Mouse (Mus musculus) erythroblast, embryonic 14.5 days (primary cell): ENCODE data around the gene Vnn1. TPM values are rescaled to one million over a fixed set of nuclear protein-coding genes. Genes with fewer than 3 reads are reported as not detected.

ENCODE experiments used
- H3K27me3 ChIP-seq: 2 replicates; pipeline ENCODE4 v1.6.1; 2012; ENCODE audit warnings: inconsistent platforms; ENCODE audit not compliant: control insufficient read depth
- H3K36me3 ChIP-seq: 2 replicates; pipeline ENCODE4 v1.6.1; 2012; ENCODE audit warnings: mild to moderate bottlenecking, inconsistent platforms; ENCODE audit not compliant: control insufficient read depth
- H3K4me1 ChIP-seq: 2 replicates; pipeline ENCODE4 v1.6.1; 2012; ENCODE audit warnings: inconsistent platforms; ENCODE audit not compliant: control insufficient read depth
- H3K4me3 ChIP-seq: replicated peaks from 2 replicates; pipeline ENCODE3; 2012; ENCODE audit warnings: moderate library complexity, mild to moderate bottlenecking, inconsistent platforms
- H3K9me3 ChIP-seq: 2 replicates; pipeline ENCODE4 v1.6.1; 2012; ENCODE audit warnings: low read length, inconsistent platforms, mixed read lengths; ENCODE audit not compliant: control insufficient read depth
- GATA1 ChIP-seq: IDR thresholded peaks from 2 replicates; pipeline ENCODE4 v1.6.1; 2012; ENCODE audit warnings: low read length, inconsistent platforms, mixed read lengths
- TAL1 ChIP-seq: IDR thresholded peaks from 3 replicates; pipeline ENCODE4 v1.6.1; 2012; ENCODE audit warnings: low read length, inconsistent platforms, mixed read lengths
- polyA plus RNA-seq: library from polyadenylated mRNA; stranded (reverse); fragments of >175 nt; gene quantifications from 2 replicates; pipeline ENCODE4 v1.2.3, GENCODE M21; 2012

Gene Vnn1
- polyA plus RNA-seq, result not detected in 2 replicates

DNA sequence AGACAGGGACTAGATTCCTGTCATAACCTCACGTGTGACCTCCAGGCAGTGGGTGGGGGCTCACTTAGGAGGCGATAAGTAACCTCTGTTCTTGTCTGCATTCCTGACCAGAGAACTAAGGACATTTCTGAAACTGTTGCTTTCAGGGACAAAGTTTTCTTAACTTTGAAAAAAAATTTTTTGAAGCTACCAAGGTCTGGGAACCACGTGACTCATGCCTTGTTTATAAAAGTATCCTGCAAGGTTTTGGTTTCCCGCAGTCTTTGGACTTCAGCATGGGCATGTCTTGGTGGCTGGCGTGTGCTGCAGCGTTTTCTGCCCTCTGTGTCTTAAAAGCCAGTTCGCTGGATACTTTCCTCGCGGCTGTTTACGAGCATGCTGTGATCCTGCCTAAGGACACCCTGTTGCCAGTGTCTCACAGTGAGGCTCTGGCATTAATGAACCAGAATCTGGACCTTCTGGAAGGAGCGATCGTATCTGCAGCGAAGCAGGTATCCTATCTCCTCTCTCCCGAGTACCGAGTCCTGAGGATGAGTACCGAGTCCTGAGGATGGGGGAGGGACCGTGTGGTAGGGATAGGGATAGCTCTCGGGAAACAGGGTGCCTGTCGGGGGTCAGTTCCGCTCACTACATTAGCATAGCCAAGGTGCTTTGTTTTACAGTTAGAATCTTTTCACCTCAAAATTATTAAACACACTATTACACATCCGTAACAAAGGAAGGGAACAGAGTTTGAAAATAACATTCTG lies at the start of gene Vnn1:
Gene Vnn1 (plus strand): TSS at position 88 of the 749 bp plus-strand sequence.
- Histone ChIP-seq H3K9me3 (no peaks in the 10 kb centered on the region), H3K36me3 (no peaks in the 10 kb centered on the region), H3K27me3 (no peaks in the 10 kb centered on the region), H3K4me1 (no peaks in the 10 kb centered on the region), H3K4me3 (no peak within 1 kb of the TSS)
- TF ChIP-seq GATA1, result no peak
- no peak for TF ChIP-seq TAL1

DNA sequence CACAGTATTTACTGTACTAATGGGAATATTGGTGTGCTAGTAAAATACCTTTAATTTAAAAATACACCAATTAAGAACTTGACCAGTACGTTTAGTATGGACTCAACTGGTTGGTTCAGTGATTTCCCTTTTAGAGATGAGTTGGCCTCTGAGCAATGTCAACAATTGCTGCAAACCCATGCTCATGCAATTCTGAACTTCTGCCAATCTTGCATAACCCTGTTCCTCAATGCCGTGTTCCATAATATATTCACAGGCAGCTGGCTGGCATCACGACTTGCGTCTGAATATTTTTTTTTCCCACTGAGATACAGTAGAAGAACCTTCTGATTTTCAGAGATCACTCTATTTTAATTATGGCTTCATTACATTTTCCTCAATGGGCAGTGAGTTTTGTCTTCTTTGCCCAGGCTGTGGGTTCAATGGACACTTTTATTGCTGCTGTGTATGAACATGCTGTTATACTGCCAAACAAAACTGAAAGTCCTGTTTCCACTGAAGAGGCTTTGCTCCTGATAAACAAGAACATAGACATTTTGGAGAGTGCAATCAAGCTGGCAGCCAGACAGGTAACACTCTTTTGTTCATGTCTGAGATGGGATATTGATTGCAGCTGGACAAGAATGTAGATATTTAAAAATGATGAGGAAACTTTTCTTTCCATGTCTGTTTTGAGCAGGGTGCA lies 43.1 kb upstream of the Vnn1 start, which contains the start of gene Vnn3:
Gene Vnn3 (plus strand): TSS at position 235 of the 685 bp plus-strand sequence.
- TF ChIP-seq GATA1 (no peak), TAL1 (no peak)
- H3K4me1 ChIP-seq, result no peaks in the 10 kb centered on the region
- H3K27me3 ChIP-seq, result no peaks in the 10 kb centered on the region
- no peak within 1 kb of the TSS for H3K4me3 ChIP-seq
- H3K36me3 ChIP-seq, result no peaks in the 10 kb centered on the region
- H3K9me3 ChIP-seq, result no peaks in the 10 kb centered on the region

DNA sequence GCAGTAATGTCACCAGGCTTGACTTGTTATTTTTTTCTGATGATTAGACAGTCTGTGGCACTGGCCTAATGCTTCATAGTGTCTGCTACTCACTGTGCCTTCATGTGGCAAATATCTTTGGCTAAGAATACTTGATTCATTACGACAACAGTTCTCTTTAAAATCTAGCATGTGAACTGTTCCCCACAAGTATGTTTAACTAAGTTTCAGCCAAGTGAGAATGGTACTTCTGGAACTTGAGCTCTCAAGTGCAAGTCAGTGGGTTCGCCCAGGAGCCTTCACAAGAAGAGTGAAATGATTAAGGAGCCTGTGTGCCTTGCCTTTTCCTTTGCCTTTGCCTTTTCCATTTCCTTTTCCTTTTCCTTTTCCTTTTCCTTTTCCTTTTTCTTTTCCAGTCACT lies 42.4 kb upstream of the Vnn1 start:
- no peak for TF ChIP-seq TAL1
- no peak for TF ChIP-seq GATA1
- Histone ChIP-seq H3K27me3 (no peaks in the 10 kb centered on the region), H3K4me3 (no peak overlapping the region), H3K9me3 (no peaks in the 10 kb centered on the region), H3K36me3 (no peaks in the 10 kb centered on the region), H3K4me1 (no peaks in the 10 kb centered on the region)

DNA sequence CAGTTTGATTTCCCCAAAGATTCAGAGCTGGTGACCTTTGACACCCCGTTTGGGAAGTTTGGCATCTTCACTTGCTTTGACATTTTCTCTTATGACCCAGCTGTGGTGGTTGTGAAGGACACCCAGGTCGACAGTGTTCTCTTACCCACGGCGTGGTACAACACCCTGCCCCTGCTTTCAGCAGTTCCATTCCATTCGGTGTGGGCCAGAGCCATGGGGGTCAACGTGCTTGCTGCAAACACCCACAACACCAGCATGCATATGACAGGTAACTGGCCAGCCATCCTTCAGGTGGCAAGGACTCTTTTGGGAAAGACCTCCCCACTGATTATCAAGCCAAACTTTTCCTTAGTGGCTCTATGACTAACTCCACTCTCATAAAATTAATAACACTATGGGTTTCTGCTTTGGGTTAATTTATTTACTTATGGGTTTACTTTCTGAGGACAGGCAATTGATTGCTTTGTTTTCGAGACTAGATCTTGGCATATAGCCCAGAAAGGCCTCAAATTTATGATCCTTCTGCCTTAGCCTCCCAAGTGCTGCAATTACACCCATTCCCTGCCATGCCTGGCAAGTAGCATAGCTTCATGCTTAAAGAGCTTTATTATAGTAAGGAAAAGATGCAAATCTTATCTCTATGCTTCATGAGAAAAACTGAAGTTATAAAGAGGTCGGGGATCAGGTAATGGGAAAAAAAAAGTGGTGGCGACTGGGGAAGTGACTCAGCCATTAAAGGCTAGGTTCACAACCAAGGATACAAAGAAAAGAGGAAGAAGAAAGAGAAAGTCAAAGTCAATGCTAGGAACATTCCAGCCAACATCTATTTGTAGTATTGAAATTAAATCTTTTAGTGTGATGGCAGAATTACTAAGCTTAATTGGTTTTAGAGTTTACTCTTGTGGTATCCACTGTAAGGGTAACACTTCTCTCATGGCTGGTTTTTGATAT lies 29.9 kb upstream of the Vnn1 start:
- H3K27me3 ChIP-seq, result no peaks in the 10 kb centered on the region
- H3K36me3 ChIP-seq, result no peaks in the 10 kb centered on the region
- H3K4me1 ChIP-seq, result no peaks in the 10 kb centered on the region
- no peak overlapping the region for H3K4me3 ChIP-seq
- no peaks in the 10 kb centered on the region for H3K9me3 ChIP-seq
- TF ChIP-seq GATA1, result no peak
- no peak for TF ChIP-seq TAL1

DNA sequence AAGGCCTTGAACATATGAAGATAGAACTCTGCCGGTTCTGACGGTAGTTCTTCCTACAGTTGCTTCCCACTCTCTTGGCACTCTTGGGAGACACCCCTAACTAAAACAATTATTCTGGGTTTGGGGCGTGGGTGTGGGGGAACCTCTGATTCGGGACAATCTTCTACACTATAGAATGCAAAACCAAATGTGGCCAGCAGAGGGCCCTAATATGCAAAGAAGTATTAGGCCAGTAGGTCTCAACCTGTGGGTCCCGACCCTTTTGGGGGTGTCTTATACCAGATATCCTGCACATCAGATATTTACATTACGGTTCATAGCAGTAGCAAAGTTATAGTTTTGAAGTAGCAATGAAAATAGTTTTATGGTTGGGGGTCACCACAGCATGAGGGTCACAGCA lies 13.8 kb upstream of the Vnn1 start:
- no peaks in the 10 kb centered on the region for H3K27me3 ChIP-seq
- H3K36me3 ChIP-seq, result no peaks in the 10 kb centered on the region
- peaks cover 1% of the 10 kb centered on the region for H3K4me1 ChIP-seq
- TF ChIP-seq GATA1 (no peak), TAL1 (no peak)
- no peak overlapping the region for H3K4me3 ChIP-seq
- H3K9me3 ChIP-seq, result no peaks in the 10 kb centered on the region

DNA sequence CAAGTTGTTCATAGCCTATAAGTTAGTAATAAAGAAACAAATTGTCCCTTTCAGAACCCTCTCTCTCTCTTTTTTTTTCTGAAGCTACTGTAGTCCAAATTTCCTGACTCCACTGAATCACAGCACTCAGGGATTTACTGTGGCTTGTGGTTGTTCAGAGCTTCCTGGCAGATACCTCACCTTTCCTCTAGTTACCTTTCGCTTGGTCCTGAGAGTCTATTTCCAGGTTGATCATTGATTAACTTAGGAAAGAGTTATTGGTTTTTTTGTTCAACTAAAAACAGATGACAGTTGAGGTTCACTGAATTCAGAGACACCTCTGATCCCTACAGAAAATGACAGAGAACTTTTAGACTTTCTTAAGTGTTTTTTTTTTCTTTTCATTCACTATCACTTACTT lies 9.6 kb upstream of the Vnn1 start:
- Histone ChIP-seq H3K27me3 (no peaks in the 10 kb centered on the region), H3K9me3 (no peaks in the 10 kb centered on the region), H3K4me1 (peaks cover 8% of the 10 kb centered on the region), H3K4me3 (no peak overlapping the region), H3K36me3 (no peaks in the 10 kb centered on the region)
- TF ChIP-seq TAL1, result no peak
- TF ChIP-seq GATA1, result no peak

DNA sequence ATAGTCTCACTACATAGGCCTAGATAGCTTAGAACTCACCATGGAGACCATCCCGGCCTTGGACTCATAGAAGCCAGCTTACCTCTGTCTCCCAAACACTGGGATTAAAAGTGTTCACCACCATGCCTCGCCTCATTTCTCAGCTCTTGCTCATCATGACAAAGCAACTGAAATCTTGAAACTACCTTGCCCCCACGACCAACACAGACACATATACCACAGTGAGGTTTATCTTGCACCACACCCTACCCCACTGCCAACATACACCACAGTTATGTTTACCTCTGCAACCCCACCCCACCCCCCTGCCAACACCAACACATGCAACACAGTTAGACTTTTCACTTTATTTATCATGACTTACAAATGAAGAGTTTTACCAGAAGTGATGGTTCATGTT lies 8.4 kb upstream of the Vnn1 start:
- Histone ChIP-seq H3K4me1 (peaks cover 8% of the 10 kb centered on the region), H3K27me3 (no peaks in the 10 kb centered on the region), H3K36me3 (no peaks in the 10 kb centered on the region), H3K4me3 (no peak overlapping the region), H3K9me3 (no peaks in the 10 kb centered on the region)
- TF ChIP-seq GATA1 (no peak), TAL1 (no peak)

DNA sequence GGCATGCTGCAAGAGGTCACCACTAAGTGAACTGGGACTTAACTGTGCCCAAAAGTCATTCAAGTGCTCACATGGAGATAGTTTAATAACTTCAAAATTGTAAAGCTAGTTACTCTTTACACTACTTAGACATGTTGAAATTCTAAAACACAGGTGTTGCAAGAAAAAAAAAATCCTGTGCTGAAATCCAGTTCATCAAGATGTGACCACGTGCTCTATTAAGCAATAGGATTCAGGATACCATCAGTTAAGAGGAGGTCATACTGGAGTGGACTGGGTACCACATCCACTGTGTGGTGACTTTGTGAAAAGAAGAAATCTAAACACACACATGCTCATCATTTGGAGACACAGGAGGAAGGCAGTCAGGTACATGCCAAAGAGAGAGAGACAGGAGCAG lies 1.5 kb upstream of the Vnn1 start:
- H3K36me3 ChIP-seq, result no peaks in the 10 kb centered on the region
- H3K4me1 ChIP-seq, result no peaks in the 10 kb centered on the region
- no peaks in the 10 kb centered on the region for H3K9me3 ChIP-seq
- no peaks in the 10 kb centered on the region for H3K27me3 ChIP-seq
- H3K4me3 ChIP-seq, result no peak overlapping the region
- TF ChIP-seq TAL1 (no peak), GATA1 (no peak)

DNA sequence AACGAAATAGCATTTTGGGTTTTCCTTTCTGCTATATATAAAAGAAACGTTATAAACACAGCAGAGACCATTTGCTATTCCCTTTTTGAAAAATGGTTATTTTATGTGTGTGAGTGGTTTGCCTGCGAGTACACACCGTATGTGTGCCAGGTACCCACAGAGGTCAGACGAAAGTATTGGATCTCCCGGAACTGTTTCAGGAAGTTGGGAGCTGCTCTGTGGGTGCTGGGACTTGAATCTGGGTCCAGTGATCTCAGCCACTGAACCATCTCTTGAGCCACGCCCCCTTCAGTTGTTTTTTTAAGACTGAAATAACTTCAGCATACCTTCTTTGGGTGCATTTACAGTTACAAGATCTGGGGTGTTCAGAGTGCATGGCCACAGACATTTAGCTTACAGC lies 888 bp downstream of the Vnn1 start:
- TF ChIP-seq TAL1, result no peak
- TF ChIP-seq GATA1, result no peak
- no peaks in the 10 kb centered on the region for H3K27me3 ChIP-seq
- no peak overlapping the region for H3K4me3 ChIP-seq
- no peaks in the 10 kb centered on the region for H3K36me3 ChIP-seq
- H3K9me3 ChIP-seq, result no peaks in the 10 kb centered on the region
- no peaks in the 10 kb centered on the region for H3K4me1 ChIP-seq
